Mouse (Mus musculus) inflammation-experienced regulatory T-cells, adult 6 months (primary cell): ENCODE data around the gene Crtap. TPM values are rescaled to one million over a fixed set of nuclear protein-coding genes. Genes with fewer than 3 reads are reported as not detected.

Source experiments
- polyA plus RNA-seq, 3 experiments: library from polyadenylated mRNA; unstranded; fragments of 100-300 nt; shearing (Covaris generic); gene quantifications; one replicate each; pipeline ENCODE4 v1.2.1; 2017

Crtap gene
- polyA plus RNA-seq, 3 experiments from 2014 or later: 2.5 to 3.9 (median 3.1) TPM

Other genes with a start within 250 kb of the Crtap start
- gene Bcl2a1c, start 60.5 kb downstream of the Crtap start, polyA plus RNA-seq: 1 to 10 TPM in 2 of 3 experiments, not detected in 1; 3.4 to 5.9 TPM
- 10 to 100 TPM; 30.2 to 38.0 (median 34.6) TPM for gene Glb1, start 10.4 kb upstream of the Crtap start, polyA plus RNA-seq
- gene Tmppe, start 10.4 kb upstream of the Crtap start, polyA plus RNA-seq: 10 to 100 TPM in 2 of 3 experiments, 1 to 10 TPM in 1; 9.9 to 14.3 (median 12.1) TPM
- gene Ccr4, start 114.2 kb upstream of the Crtap start, polyA plus RNA-seq: 10 to 100 TPM; 16.1 to 24.9 (median 17.5) TPM
- not detected for gene C130032M10Rik, start 125.0 kb upstream of the Crtap start, polyA plus RNA-seq
- under 1 TPM in 1 of 3 experiments, not detected in 2; 0.04 TPM for gene Trim71, start 173.7 kb upstream of the Crtap start, polyA plus RNA-seq
- gene Cnot10, start 249.5 kb upstream of the Crtap start, polyA plus RNA-seq: 10 to 100 TPM; 21.2 to 24.4 (median 23.6) TPM